Mouse (Mus musculus): ENCODE measurements around the gene Rflnb. TPM values are rescaled to one million over a fixed set of nuclear protein-coding genes. Genes with fewer than 3 reads are reported as not detected.

The Rflnb gene
- polyA plus RNA-seq, 1 experiment: 7.5 TPM

- H3K79me2 ChIP-seq (ENCODE audit: control insufficient read depth, insufficient read depth): no peaks in the 10 kb centered on the region
- no peak overlapping the region for H3ac ChIP-seq (ENCODE audit: control insufficient read depth, insufficient read length)
- peak overlapping the region; percentile 84 for H3K4me2 ChIP-seq (ENCODE audit: low read depth)
- no peak overlapping the region for H3K4me3 ChIP-seq
- TF ChIP-seq MYOD1 (IDR thresholded peaks at IDR 0.05; ENCODE audit: control insufficient read depth in 1 of 3, insufficient read length in 2 of 3, low read depth in 2 of 3) (peak in 2 of 3 experiments; percentile 24 to 34), POLR2AphosphoS2 (IDR thresholded peaks at IDR 0.05; ENCODE audit: insufficient read length, low read depth) (no peak), TCF3 (IDR thresholded peaks at IDR 0.05; ENCODE audit: insufficient read length, low read depth) (no peak), MAX (IDR thresholded peaks at IDR 0.05; ENCODE audit: low read depth) (no peak), E2F4 (IDR thresholded peaks at IDR 0.05; ENCODE audit: insufficient read depth) (no peak), MYOG (IDR thresholded peaks at IDR 0.05; ENCODE audit: control insufficient read depth in 1 of 3, insufficient read depth in 1 of 3, insufficient read length in 2 of 3, low read depth in 2 of 3) (peak in 1 of 3 experiments; percentile 28), POLR2A (IDR thresholded peaks at IDR 0.05; ENCODE audit: insufficient read length, low read depth) (no peak)
- no peaks in the 10 kb centered on the region for H3K36me3 ChIP-seq (ENCODE audit: control insufficient read depth, insufficient read depth)
- H3K27me3 ChIP-seq (ENCODE audit: control insufficient read depth, insufficient read depth, insufficient read length): no peaks in the 10 kb centered on the region
These were observed 32.4 kb upstream of the Rflnb start for GRCm38 (mm10) chr11:76059971-76060370.

GRCm38 (mm10) chr11:76056487-76056886 lies 28.9 kb upstream of the Rflnb start:
- Histone ChIP-seq H3K4me3 (no peak overlapping the region), H3K79me2 (ENCODE audit: control insufficient read depth, insufficient read depth) (no peaks in the 10 kb centered on the region), H3K4me2 (ENCODE audit: low read depth) (no peak overlapping the region), H3K36me3 (ENCODE audit: control insufficient read depth, insufficient read depth) (no peaks in the 10 kb centered on the region), H3K27me3 (ENCODE audit: control insufficient read depth, insufficient read depth, insufficient read length) (no peaks in the 10 kb centered on the region), H3ac (ENCODE audit: control insufficient read depth, insufficient read length) (no peak overlapping the region)
- TF ChIP-seq MYOG (IDR thresholded peaks at IDR 0.05; ENCODE audit: control insufficient read depth in 1 of 3, insufficient read depth in 1 of 3, insufficient read length in 2 of 3, low read depth in 2 of 3) (no peak), SRF (IDR thresholded peaks at IDR 0.05; ENCODE audit: control insufficient read depth, insufficient read length, low read depth) (no peak), TCF3 (IDR thresholded peaks at IDR 0.05; ENCODE audit: insufficient read length, low read depth) (no peak), MYOD1 (IDR thresholded peaks at IDR 0.05; ENCODE audit: control insufficient read depth in 1 of 3, insufficient read length in 2 of 3, low read depth in 2 of 3) (no peak), CEBPB (IDR thresholded peaks at IDR 0.05; ENCODE audit: insufficient read depth, poor library complexity, severe bottlenecking) (no peak), USF1 (IDR thresholded peaks at IDR 0.05; ENCODE audit: low read depth) (no peak), MAX (IDR thresholded peaks at IDR 0.05; ENCODE audit: low read depth) (no peak), REST (IDR thresholded peaks at IDR 0.05; ENCODE audit: insufficient read depth, insufficient read length) (no peak), POLR2AphosphoS2 (IDR thresholded peaks at IDR 0.05; ENCODE audit: insufficient read length, low read depth) (no peak), E2F4 (IDR thresholded peaks at IDR 0.05; ENCODE audit: insufficient read depth) (no peak), TCF12 (IDR thresholded peaks at IDR 0.05; ENCODE audit: insufficient read depth, poor library complexity, severe bottlenecking) (no peak), POLR2A (IDR thresholded peaks at IDR 0.05; ENCODE audit: insufficient read length, low read depth) (no peak)

DNA sequence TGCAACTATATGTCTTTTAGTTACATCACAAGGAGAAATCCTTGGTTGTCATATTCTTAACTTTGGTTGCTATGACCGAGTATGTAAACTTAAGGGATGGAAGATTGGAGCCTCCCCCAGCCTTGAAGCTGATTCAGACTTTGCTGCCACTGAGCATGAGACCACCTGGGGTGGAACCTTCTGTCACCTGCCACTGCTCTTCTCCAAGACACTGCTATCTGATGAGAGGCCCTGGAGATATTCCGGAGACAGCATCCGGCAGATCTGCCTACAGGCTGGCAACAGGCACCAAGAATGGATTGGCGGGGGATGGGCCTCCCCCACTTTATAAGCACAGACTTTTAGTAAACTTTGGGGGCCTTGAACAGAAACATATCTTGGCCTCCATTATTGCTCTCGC lies 24.9 kb upstream of the Rflnb start:
- Histone ChIP-seq H3ac (ENCODE audit: control insufficient read depth, insufficient read length) (no peak overlapping the region), H3K36me3 (ENCODE audit: control insufficient read depth, insufficient read depth) (no peaks in the 10 kb centered on the region), H3K27me3 (ENCODE audit: control insufficient read depth, insufficient read depth, insufficient read length) (no peaks in the 10 kb centered on the region), H3K4me3 (no peak overlapping the region), H3K4me2 (ENCODE audit: low read depth) (no peak overlapping the region), H3K79me2 (ENCODE audit: control insufficient read depth, insufficient read depth) (no peaks in the 10 kb centered on the region)
- TF ChIP-seq MYOG (IDR thresholded peaks at IDR 0.05; ENCODE audit: control insufficient read depth in 1 of 3, insufficient read depth in 1 of 3, insufficient read length in 2 of 3, low read depth in 2 of 3) (no peak), E2F4 (IDR thresholded peaks at IDR 0.05; ENCODE audit: insufficient read depth) (no peak), USF1 (IDR thresholded peaks at IDR 0.05; ENCODE audit: low read depth) (no peak), CEBPB (IDR thresholded peaks at IDR 0.05; ENCODE audit: insufficient read depth, poor library complexity, severe bottlenecking) (no peak), SRF (IDR thresholded peaks at IDR 0.05; ENCODE audit: control insufficient read depth, insufficient read length, low read depth) (no peak), TCF3 (IDR thresholded peaks at IDR 0.05; ENCODE audit: insufficient read length, low read depth) (no peak), POLR2AphosphoS2 (IDR thresholded peaks at IDR 0.05; ENCODE audit: insufficient read length, low read depth) (no peak), TCF12 (IDR thresholded peaks at IDR 0.05; ENCODE audit: insufficient read depth, poor library complexity, severe bottlenecking) (no peak), MAX (IDR thresholded peaks at IDR 0.05; ENCODE audit: low read depth) (no peak), MYOD1 (IDR thresholded peaks at IDR 0.05; ENCODE audit: control insufficient read depth in 1 of 3, insufficient read length in 2 of 3, low read depth in 2 of 3) (no peak), POLR2A (IDR thresholded peaks at IDR 0.05; ENCODE audit: insufficient read length, low read depth) (no peak), REST (IDR thresholded peaks at IDR 0.05; ENCODE audit: insufficient read depth, insufficient read length) (no peak)

DNA sequence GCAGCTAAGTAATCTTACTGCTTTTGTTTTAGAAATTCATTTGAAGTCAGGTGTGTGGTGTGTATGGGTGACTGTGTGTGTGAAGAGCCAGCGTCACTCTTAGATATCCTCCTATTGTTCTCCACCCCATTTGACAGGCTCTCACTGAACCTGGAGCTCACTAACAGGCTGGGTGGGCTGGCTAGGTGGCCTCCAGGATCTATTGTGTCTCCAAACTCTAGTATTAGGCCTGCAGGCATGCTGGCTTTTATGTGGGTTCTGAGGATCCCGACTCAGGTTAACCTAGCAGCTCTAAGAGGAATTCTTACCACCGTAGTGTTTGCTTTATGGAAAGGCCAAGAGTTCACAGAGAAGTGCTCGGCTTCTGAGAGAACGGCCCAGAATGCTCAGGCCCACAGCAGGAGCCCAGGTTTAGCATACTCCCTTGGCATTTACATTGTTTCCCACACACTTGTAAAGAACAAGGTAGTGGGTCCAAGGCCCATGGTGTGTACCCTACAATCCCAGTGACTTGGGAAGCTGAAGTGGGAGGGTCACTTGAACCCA lies 23.5 kb upstream of the Rflnb start:
- no peak overlapping the region for H3ac ChIP-seq (ENCODE audit: control insufficient read depth, insufficient read length)
- H3K4me2 ChIP-seq (ENCODE audit: low read depth): no peak overlapping the region
- H3K4me3 ChIP-seq: no peak overlapping the region
- H3K27me3 ChIP-seq (ENCODE audit: control insufficient read depth, insufficient read depth, insufficient read length): no peaks in the 10 kb centered on the region
- H3K79me2 ChIP-seq (ENCODE audit: control insufficient read depth, insufficient read depth): no peaks in the 10 kb centered on the region
- TF ChIP-seq USF1 (IDR thresholded peaks at IDR 0.05; ENCODE audit: low read depth) (no peak), MYOG (IDR thresholded peaks at IDR 0.05; ENCODE audit: control insufficient read depth in 1 of 3, insufficient read depth in 1 of 3, insufficient read length in 2 of 3, low read depth in 2 of 3) (no peak), MAX (IDR thresholded peaks at IDR 0.05; ENCODE audit: low read depth) (no peak), TCF12 (IDR thresholded peaks at IDR 0.05; ENCODE audit: insufficient read depth, poor library complexity, severe bottlenecking) (no peak), CEBPB (IDR thresholded peaks at IDR 0.05; ENCODE audit: insufficient read depth, poor library complexity, severe bottlenecking) (no peak), E2F4 (IDR thresholded peaks at IDR 0.05; ENCODE audit: insufficient read depth) (no peak), POLR2AphosphoS2 (IDR thresholded peaks at IDR 0.05; ENCODE audit: insufficient read length, low read depth) (no peak), TCF3 (IDR thresholded peaks at IDR 0.05; ENCODE audit: insufficient read length, low read depth) (no peak)
- H3K36me3 ChIP-seq (ENCODE audit: control insufficient read depth, insufficient read depth): peaks cover 4% of the 10 kb centered on the region

DNA sequence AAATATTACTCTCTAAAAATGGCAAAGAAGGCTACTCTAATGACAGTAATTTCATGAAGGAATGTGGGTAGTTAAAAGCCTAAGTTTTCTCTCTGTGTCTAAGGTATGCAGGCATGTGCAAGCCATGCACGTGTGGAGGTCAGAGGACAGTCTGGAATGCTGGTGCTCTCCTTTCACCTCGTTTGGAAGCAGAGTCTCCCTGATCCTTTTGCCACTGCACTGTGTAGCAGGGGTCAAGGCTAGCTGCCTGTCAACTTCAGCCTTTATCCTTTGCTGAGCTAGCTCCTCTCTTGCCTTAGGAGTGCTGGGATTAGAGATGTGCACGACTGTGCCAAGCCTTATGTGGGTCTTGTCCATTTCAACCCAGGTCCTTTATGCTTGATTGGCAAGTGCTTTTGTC lies 22.9 kb upstream of the Rflnb start:
- H3K36me3 ChIP-seq (ENCODE audit: control insufficient read depth, insufficient read depth): peaks cover 4% of the 10 kb centered on the region
- H3K79me2 ChIP-seq (ENCODE audit: control insufficient read depth, insufficient read depth): no peaks in the 10 kb centered on the region
- TF ChIP-seq MAX (IDR thresholded peaks at IDR 0.05; ENCODE audit: low read depth) (no peak), POLR2AphosphoS2 (IDR thresholded peaks at IDR 0.05; ENCODE audit: insufficient read length, low read depth) (no peak), POLR2A (IDR thresholded peaks at IDR 0.05; ENCODE audit: insufficient read length, low read depth) (no peak), TCF12 (IDR thresholded peaks at IDR 0.05; ENCODE audit: insufficient read depth, poor library complexity, severe bottlenecking) (no peak), SRF (IDR thresholded peaks at IDR 0.05; ENCODE audit: control insufficient read depth, insufficient read length, low read depth) (no peak), CEBPB (IDR thresholded peaks at IDR 0.05; ENCODE audit: insufficient read depth, poor library complexity, severe bottlenecking) (no peak), REST (IDR thresholded peaks at IDR 0.05; ENCODE audit: insufficient read depth, insufficient read length) (no peak), TCF3 (IDR thresholded peaks at IDR 0.05; ENCODE audit: insufficient read length, low read depth) (no peak), MYOD1 (IDR thresholded peaks at IDR 0.05; ENCODE audit: control insufficient read depth in 1 of 3, insufficient read length in 2 of 3, low read depth in 2 of 3) (no peak), MYOG (IDR thresholded peaks at IDR 0.05; ENCODE audit: control insufficient read depth in 1 of 3, insufficient read depth in 1 of 3, insufficient read length in 2 of 3, low read depth in 2 of 3) (no peak), E2F4 (IDR thresholded peaks at IDR 0.05; ENCODE audit: insufficient read depth) (no peak), USF1 (IDR thresholded peaks at IDR 0.05; ENCODE audit: low read depth) (no peak)
- no peak overlapping the region for H3K4me3 ChIP-seq
- no peaks in the 10 kb centered on the region for H3K27me3 ChIP-seq (ENCODE audit: control insufficient read depth, insufficient read depth, insufficient read length)
- H3ac ChIP-seq (ENCODE audit: control insufficient read depth, insufficient read length): no peak overlapping the region
- no peak overlapping the region for H3K4me2 ChIP-seq (ENCODE audit: low read depth)

All from myocyte (in vitro differentiated cells).